Mouse (Mus musculus) 3134 (cell line): Measurements from ENCODE around the gene Stambp.

ENCODE experiments used
- DNase-seq: peaks from one replicate; pipeline ENCODE4 v3.0.0-alpha.2; 2011; ENCODE audit warnings: low spot score; ENCODE audit not compliant: insufficient read length; ENCODE audit errors: extremely low read depth

The Stambp gene

GRCm38 (mm10) chr6:83571840-83572667, 475 bp downstream of the Stambp start:
- DNase-seq, result peak; percentile 81

- DNase-seq, result no peak
These were observed 3.3 kb downstream of the Stambp start for GRCm38 (mm10) chr6:83568901-83569862.

GRCm38 (mm10) chr6:83555972-83556371, 16.6 kb downstream of the Stambp start:
- no peak for DNase-seq

- DNase-seq, result no peak
These were observed 24.2 kb downstream of the Stambp start for GRCm38 (mm10) chr6:83548346-83548745.

- DNase-seq, result no peak
These were observed 26.8 kb downstream of the Stambp start for GRCm38 (mm10) chr6:83545778-83546177.

- DNase-seq, result no peak
These were observed 30.6 kb downstream of the Stambp start for GRCm38 (mm10) chr6:83541756-83542456.

GRCm38 (mm10) chr6:83540017-83540416, 32.5 kb downstream of the Stambp start:
- DNase-seq, result no peak

GRCm38 (mm10) chr6:83536795-83537059, 35.8 kb downstream of the Stambp start:
- DNase-seq, result no peak

- DNase-seq, result no peak
These were observed 36.3 kb downstream of the Stambp start, which contains the start of gene Actg2 for GRCm38 (mm10) chr6:83536028-83536794. Actg2 (minus strand) TSS chr6:83536265.

- DNase-seq, result no peak
These were observed 39.9 kb downstream of the Stambp start for GRCm38 (mm10) chr6:83532608-83533007.

GRCm38 (mm10) chr6:83523194-83523593, 49.3 kb downstream of the Stambp start:
- no peak for DNase-seq

- no peak for DNase-seq
These were observed 50.7 kb downstream of the Stambp start for GRCm38 (mm10) chr6:83521784-83522183.

- no peak for DNase-seq
These were observed 53.9 kb downstream of the Stambp start for GRCm38 (mm10) chr6:83518637-83519036.

- DNase-seq, result no peak
These were observed 57.4 kb downstream of the Stambp start for GRCm38 (mm10) chr6:83515172-83515571.

- no peak for DNase-seq
These were observed 60.0 kb downstream of the Stambp start for GRCm38 (mm10) chr6:83512495-83512894.

- no peak for DNase-seq
These were observed 62.3 kb downstream of the Stambp start for GRCm38 (mm10) chr6:83510210-83510609.

- no peak for DNase-seq
These were observed 63.1 kb downstream of the Stambp start for GRCm38 (mm10) chr6:83509442-83509841.

- no peak for DNase-seq
These were observed 65.4 kb downstream of the Stambp start for GRCm38 (mm10) chr6:83507168-83507546.

GRCm38 (mm10) chr6:83506258-83507167, 66.0 kb downstream of the Stambp start, which contains the start of gene Dguok:
Dguok (minus strand) TSS chr6:83506969.
- peak; percentile 97 for DNase-seq
